Mouse (Mus musculus) mature B cell (primary cell): ENCODE measurements around the gene Olfr1238.

Experiments
- in situ Hi-C: fragments of 300-500 bp; cut with MboI; formaldehyde crosslinking; loops from 2 replicates; pipeline ENCODE4 v1.14.3; 2019

The Olfr1238 gene

GRCm38 (mm10) chr2:89409576-89409975 lies at the start of gene Olfr1238:
TSS of gene Olfr1238 (minus strand) at chr2:89409676.
- in situ Hi-C loops, result no loop called here

- in situ Hi-C loops, result no loop called here
Measured at GRCm38 (mm10) chr2:89442900-89443299, 33.4 kb upstream of the Olfr1238 start, which contains the start of gene Olfr1240. TSS of gene Olfr1240 (minus strand) at chr2:89443000.

- in situ Hi-C loops, result no loop called here
Measured at GRCm38 (mm10) chr2:89420307-89420706, 10.8 kb upstream of the Olfr1238 start, which contains the start of gene Olfr1239. TSS of gene Olfr1239 (minus strand) at chr2:89420407.

- in situ Hi-C loops, result no loop called here
Measured at GRCm38 (mm10) chr2:89414557-89414956, 5.1 kb upstream of the Olfr1238 start.

GRCm38 (mm10) chr2:89400882-89401281 lies 8.6 kb downstream of the Olfr1238 start:
- in situ Hi-C loops, result no loop called here

- in situ Hi-C loops, result no loop called here
Measured at GRCm38 (mm10) chr2:89364765-89365164, 44.7 kb downstream of the Olfr1238 start, which contains the start of gene Olfr1234. TSS of gene Olfr1234 (minus strand) at chr2:89364865.
